ENCODE assay signal across 23 mouse cellular contexts in genomic region chr19:59092295-59092694, GRCm38 (mm10). TPM values are rescaled to one million over a fixed set of nuclear protein-coding genes. Genes with fewer than 3 reads are reported as not detected.
DNase-seq lines count a peak whose midpoint lies in the region; ATAC-seq and TF ChIP-seq lines count a peak whose summit lies in the region.
"Had no signal": no experiment of that assay in that cellular context is flagged by ENCODE, and none has a peak within 500 bp of the region (broad histone marks: within the 10 kb centered on the region; RNA-seq: fewer than 3 reads in every experiment).

No protein-coding gene starts in this region.

- peak; percentile 34 for DNase-seq in heart, adult 11 months
- no peak for DNase-seq in heart, postnatal 10 days
- peak; percentile 76 for DNase-seq in fat pad, adult 2 months (ENCODE audit: extremely low read depth, low read depth, low spot score)
- DNase-seq in gonadal fat pad, adult 2 months (ENCODE audit: low read depth) = peak; percentile 85
- DNase-seq in right cerebral cortex, adult 2 months (ENCODE audit: low spot score in 2 of 2) = no peak
- DNase-seq: adrenal gland, adult 2 months; adrenal gland, adult 8-10 months; adrenal gland, postnatal 10 days; adrenal gland, postnatal 14 days; adrenal gland, postnatal 25 days; adrenal gland, postnatal 36 days; B cell, adult 2 months; cerebellum, adult 11 months; cerebellum, adult 11-12 months; cerebellum, adult 18-20 months had no signal

- no peak for TF ChIP-seq CTCF in intestine, postnatal 0 days (IDR thresholded peaks at IDR 0.05; ENCODE audit: low read depth)

- WGBS in intestine, postnatal 0 days = 44% methylated on average over 7 of the region's 7 CpGs
- WGBS in intestine, embryonic 15.5 days = 74% methylated on average over 7 of the region's 7 CpGs

- H3K27ac ChIP-seq in intestine, postnatal 0 days (ENCODE audit: low read depth, low read length) = peak overlapping the region; percentile 17; the same call in 1 of the 2 replicates
- H3K27ac ChIP-seq in intestine, embryonic 15.5 days = no peak overlapping the region

- H3K9me3 ChIP-seq in intestine, postnatal 0 days (ENCODE audit: control insufficient read depth) = no peaks in the 10 kb centered on the region
- no peaks in the 10 kb centered on the region for H3K9me3 ChIP-seq in intestine, embryonic 15.5 days
- H3K9me3 ChIP-seq: G1E had no signal

- 0 out of 2 replicates have a peak, but pooled peaks have one; percentile 28 for ATAC-seq in intestine, postnatal 0 days
- no peak for ATAC-seq in intestine, embryonic 15.5 days
- ATAC-seq in activated CD4-positive, CD25-positive, alpha-beta regulatory T cell, adult 4 months = no peak
- ATAC-seq: CD4-positive, CD25-positive, alpha-beta regulatory T cell, adult 4 months; Patski had no signal

- no peaks in the 10 kb centered on the region for H3K36me3 ChIP-seq in intestine, postnatal 0 days (ENCODE audit: control insufficient read depth, insufficient read depth)
- no peaks in the 10 kb centered on the region for H3K36me3 ChIP-seq in intestine, embryonic 15.5 days
- H3K36me3 ChIP-seq: G1E had no signal

- no peak overlapping the region for H3K9ac ChIP-seq in intestine, postnatal 0 days (ENCODE audit: low read depth, low read length)
- H3K9ac ChIP-seq in intestine, embryonic 15.5 days = no peak overlapping the region

- no peaks in the 10 kb centered on the region; the same call in 1 of the 2 replicates for H3K4me1 ChIP-seq in intestine, postnatal 0 days (replicated peaks; ENCODE audit: control insufficient read depth, insufficient read depth, low read length)
- no peaks in the 10 kb centered on the region for H3K4me1 ChIP-seq in intestine, embryonic 15.5 days (replicated peaks)

- no peak overlapping the region for H3K4me2 ChIP-seq in intestine, postnatal 0 days (replicated peaks; ENCODE audit: low read depth)
- no peak overlapping the region for H3K4me2 ChIP-seq in intestine, embryonic 15.5 days (replicated peaks)

- no peaks in the 10 kb centered on the region for H3K27me3 ChIP-seq in intestine, postnatal 0 days (replicated peaks; ENCODE audit: control insufficient read depth, insufficient read depth, low read length)
- H3K27me3 ChIP-seq in intestine, embryonic 15.5 days (replicated peaks) = no peaks in the 10 kb centered on the region
- H3K27me3 ChIP-seq: CH12.LX had no signal

- no peak overlapping the region for H3K4me3 ChIP-seq in intestine, postnatal 0 days (ENCODE audit: low read depth, low read length)
- no peak overlapping the region for H3K4me3 ChIP-seq in intestine, embryonic 15.5 days (replicated peaks)

- intact Hi-C loops in heart, postnatal 10 days (cut with DNase I) = no loop called here

RNA-seq across cellular contexts. Expression of gene Shtn1, which starts 16.4 kb away (rescaled TPM):
- total RNA-seq in heart, postnatal 10 days (2021) = 1 to 10 TPM; 2.6 TPM
- polyA plus RNA-seq in intestine, postnatal 0 days (2015; fragmentation: Nextera tagmentation; extraction: Ambion mirVana) = 11.0 and 11.8 TPM in 2 replicates
- 13.4 and 14.8 TPM in 2 replicates for polyA plus RNA-seq in intestine, embryonic 15.5 days (2015; fragmentation: Nextera tagmentation; extraction: Ambion mirVana)
- 2.4 and 2.8 TPM in 2 replicates for polyA plus RNA-seq in gonadal fat pad, adult 2 months (2012; rRNA removed)
- polyA plus RNA-seq in activated CD4-positive, CD25-positive, alpha-beta regulatory T cell, adult 4 months (2017; shearing (Covaris generic)) = under 1 TPM; 0.19 to 0.33 TPM
- total RNA-seq: MEL had no signal
- polyA plus RNA-seq: G1E had no signal

Comparison
In these comparisons a context has a peak if more than half of its experiments do, and no peak if none do; other contexts are left out.
1. DNase-seq: peak in heart, adult 11 months (single experiment), fat pad, adult 2 months (single experiment) and gonadal fat pad, adult 2 months (single experiment); none in heart, postnatal 10 days (0 of 2) and right cerebral cortex, adult 2 months (0 of 2).